ENCODE assay signal across 9 mouse cellular contexts in genomic region chr11:100362979-100363562, GRCm38 (mm10). TPM values are rescaled to one million over a fixed set of nuclear protein-coding genes. Genes with fewer than 3 reads are reported as not detected.
DNase-seq lines count a peak whose midpoint lies in the region; ATAC-seq and TF ChIP-seq lines count a peak whose summit lies in the region.
"Had no signal": no experiment of that assay in that cellular context is flagged by ENCODE, and none has a peak within 500 bp of the region (broad histone marks: within the 10 kb centered on the region; RNA-seq: fewer than 3 reads in every experiment).

No protein-coding gene starts in this region.

- H3K4me3 ChIP-seq in C2C12 (ENCODE audit: insufficient read depth, poor library complexity, severe bottlenecking) = no peak overlapping the region
- H3K4me3 ChIP-seq in lung, adult 2 months (replicated peaks; ENCODE audit: extremely low read depth, low read depth, low read length) = no peak overlapping the region

- H3K79me2 ChIP-seq in C2C12 (ENCODE audit: control insufficient read depth, insufficient read depth) = no peaks in the 10 kb centered on the region

- H3K27me3 ChIP-seq in C2C12 (ENCODE audit: control insufficient read depth, insufficient read depth, insufficient read length) = peaks cover 3% of the 10 kb centered on the region

- ATAC-seq in neutrophil, adult 5-6 weeks (ENCODE audit: extremely low read depth, insufficient number of reproducible peaks, low FRiP score, poor library complexity, severe bottlenecking) = peak; percentile 17; the same call in 1 of the 2 replicates

- TF ChIP-seq POLR2A in lung, adult 2 months (IDR thresholded peaks at IDR 0.05; ENCODE audit: borderline replicate concordance, extremely low read depth, low read depth, low read length) = no peak

- no peaks in the 10 kb centered on the region for H3K36me3 ChIP-seq in C2C12 (ENCODE audit: control insufficient read depth, insufficient read depth)

- H3ac ChIP-seq in C2C12 (ENCODE audit: control insufficient read depth, insufficient read length, low read depth) = no peak overlapping the region

- DNase-seq in ZHBTc4 (ENCODE audit: low read depth, low spot score) = peak; percentile 92
- peak; percentile 82 for DNase-seq in embryo, embryonic 10 days (ENCODE audit: low spot score)
- DNase-seq in gastrocnemius, postnatal 4 days (ENCODE audit: low spot score in 2 of 2) = peak; percentile 51 to 67
- DNase-seq in kidney, postnatal 10 days = peak; percentile 85
- peak; percentile 79 for DNase-seq in lung, adult 2 months
- peak; percentile 76 for DNase-seq in thymus, postnatal 14 days

- no peaks in the 10 kb centered on the region for H3K79me3 ChIP-seq in C2C12 (ENCODE audit: low read depth)

- WGBS in lung, adult 2 months = 9% methylated on average over 12 of the region's 12 CpGs

- TF ChIP-seq CTCF in C2C12 (IDR thresholded peaks at IDR 0.05; ENCODE audit: control insufficient read depth, insufficient read depth, insufficient read length) = peak; percentile 49
- TF ChIP-seq CTCF in lung, adult 2 months (IDR thresholded peaks at IDR 0.05; ENCODE audit: insufficient read depth, low read length) = peak; percentile 85

- peaks cover 4% of the 10 kb centered on the region; the same call in 1 of the 2 replicates for H3K4me1 ChIP-seq in lung, adult 2 months (ENCODE audit: control insufficient read depth, insufficient read depth, low read length)

TF ChIP-seq in C2C12, 6 proteins besides CTCF, POLR2A, EP300 and RAD21:
- TF ChIP-seq FOSL1 (IDR thresholded peaks at IDR 0.05; ENCODE audit: insufficient read depth, low read length, poor library complexity, severe bottlenecking) (no peak), MYOD1 (IDR thresholded peaks at IDR 0.05; ENCODE audit: control insufficient read depth, insufficient read length, low read depth) (no peak), MAX (IDR thresholded peaks at IDR 0.05) (no peak)
TF ChIP-seq in C2C12: peak in this region for 0.

RNA-seq across cellular contexts. Expression of gene Hap1, which starts 7.1 kb away (rescaled TPM):
- 1.9 TPM for polyA plus RNA-seq in C2C12 (2012; fragmentation: generic; extraction: Trizol)
- total RNA-seq in gastrocnemius, postnatal 4 days (2021) = 1 to 10 TPM; 1.5 to 1.7 TPM
- 9.3 and 14.3 TPM in 2 replicates for polyA plus RNA-seq in lung, adult 2 months (2012; rRNA removed)
- 0.70 and 0.74 TPM in 2 replicates for total RNA-seq in neutrophil, adult 5-6 weeks (2017)

RNA-seq across cellular contexts. Expression of gene Gast, which starts 28.9 kb away (rescaled TPM):
- polyA plus RNA-seq in C2C12 (2012; fragmentation: generic; extraction: Trizol) = not detected
- not detected for total RNA-seq in gastrocnemius, postnatal 4 days (2021)
- not detected in 2 replicates for polyA plus RNA-seq in lung, adult 2 months (2012; rRNA removed)
- total RNA-seq in neutrophil, adult 5-6 weeks (2017) = not detected in 2 replicates
- polyA plus RNA-seq: frontal cortex, adult 2 months had no signal

RNA-seq across cellular contexts. Expression of gene Jup, which starts 34.5 kb away (rescaled TPM):
- polyA plus RNA-seq in C2C12 (2012; fragmentation: generic; extraction: Trizol) = 127 TPM
- 10 to 100 TPM; 80.4 to 91.4 TPM for total RNA-seq in gastrocnemius, postnatal 4 days (2021)
- 631 and 728 TPM in 2 replicates for polyA plus RNA-seq in lung, adult 2 months (2012; rRNA removed)
- total RNA-seq in neutrophil, adult 5-6 weeks (2017) = 2.0 and 3.0 TPM in 2 replicates

RNA-seq across cellular contexts. Expression of gene Eif1, which starts 43.4 kb away (rescaled TPM):
- polyA plus RNA-seq in C2C12 (2012; fragmentation: generic; extraction: Trizol) = 1,136 TPM
- 100 to 1,000 TPM; 842 to 874 TPM for total RNA-seq in gastrocnemius, postnatal 4 days (2021)
- polyA plus RNA-seq in lung, adult 2 months (2012; rRNA removed) = 125 and 131 TPM in 2 replicates
- total RNA-seq in neutrophil, adult 5-6 weeks (2017) = 734 and 752 TPM in 2 replicates

RNA-seq across cellular contexts. Expression of gene P3h4, which starts 51.6 kb away (rescaled TPM):
- 185 TPM for polyA plus RNA-seq in C2C12 (2012; fragmentation: generic; extraction: Trizol)
- total RNA-seq in gastrocnemius, postnatal 4 days (2021) = 10 to 100 TPM; 27.4 to 29.4 TPM
- polyA plus RNA-seq in lung, adult 2 months (2012; rRNA removed) = 40.6 and 53.9 TPM in 2 replicates
- not detected in 2 replicates for total RNA-seq in neutrophil, adult 5-6 weeks (2017)

Comparison
In these comparisons a context has a peak if more than half of its experiments do, and no peak if none do; other contexts are left out.
1. RNA of gene Jup, which starts 34.5 kb away (total RNA-seq): 80.4 to 91.4 TPM in gastrocnemius, postnatal 4 days; 2.0 to 3.0 TPM in neutrophil, adult 5-6 weeks; every median in the first group is over 10 times any median in the second.
2. Peak in every context shown above with its lines, with median percentiles within 50 percentile points of each other: DNase-seq.